Mouse (Mus musculus) left cerebral cortex, postnatal 14 days (tissue): ENCODE measurements at regions not wholly inside any gene's neighbourhood (a gene's known extent, or its start where the extent isn't known, plus 50 kb on each side); places are given as distances from the start of the nearest gene placed in this dataset.

Experiments
- DNase-seq, 2 experiments: peaks; one replicate each; pipeline ENCODE4 v3.0.0; 2021 to 2022; ENCODE audit warnings: low spot score in 2 of 2, mixed read lengths in 1 of 2
- intact Hi-C: fragments of 180-260 bp; cut with DNase I; formaldehyde crosslinking; loops from one replicate; pipeline ENCODE4 v1.15.1; 2025

- intact Hi-C loops = no loop called here
- no peak for DNase-seq
Measured at GRCm38 (mm10) chr19:26021141-26021540, 348.9 kb downstream of the Dmrt2 start.

- intact Hi-C loops = no loop called here
- DNase-seq = no peak
Measured at GRCm38 (mm10) chr19:26026103-26026502, 353.9 kb downstream of the Dmrt2 start.

- intact Hi-C loops = no loop called here
- DNase-seq = peak in 1 of 2 experiments; percentile 7
Measured at GRCm38 (mm10) chr19:26037270-26037669, 365.1 kb downstream of the Dmrt2 start.

- intact Hi-C loops = no loop called here
Measured at GRCm38 (mm10) chr19:26051478-26052215, 379.4 kb downstream of the Dmrt2 start.

GRCm38 (mm10) chr19:26059668-26060067 lies 387.5 kb downstream of the Dmrt2 start:
- DNase-seq = no peak
- intact Hi-C loops = no loop called here

More at GRCm38 (mm10) chr19:26051478-26052215, 379.4 kb downstream of the Dmrt2 start:
- no peak for DNase-seq

GRCm38 (mm10) chr19:26068553-26068952 lies 396.3 kb downstream of the Dmrt2 start:
- DNase-seq = no peak
- intact Hi-C loops = no loop called here

- intact Hi-C loops = no loop called here
- DNase-seq = no peak
Measured at GRCm38 (mm10) chr19:26069908-26070307, 397.7 kb downstream of the Dmrt2 start.

- no peak for DNase-seq
- intact Hi-C loops = no loop called here
Measured at GRCm38 (mm10) chr19:26088318-26088717, 416.1 kb downstream of the Dmrt2 start.

GRCm38 (mm10) chr19:26091386-26091785 lies 419.2 kb downstream of the Dmrt2 start:
- intact Hi-C loops = no loop called here
- peak in 1 of 2 experiments; percentile 28 for DNase-seq

GRCm38 (mm10) chr19:26093844-26094243 lies 421.6 kb downstream of the Dmrt2 start:
- intact Hi-C loops = no loop called here

GRCm38 (mm10) chr19:26114326-26114725 lies 442.1 kb downstream of the Dmrt2 start:
- no peak for DNase-seq
- intact Hi-C loops = no loop called here

More at GRCm38 (mm10) chr19:26093844-26094243, 421.6 kb downstream of the Dmrt2 start:
- DNase-seq = no peak

GRCm38 (mm10) chr19:26128423-26128822 lies 456.2 kb downstream of the Dmrt2 start:
- no peak for DNase-seq

GRCm38 (mm10) chr19:26134385-26134784 lies 462.2 kb downstream of the Dmrt2 start:
- DNase-seq = no peak
- intact Hi-C loops = no loop called here

More at GRCm38 (mm10) chr19:26128423-26128822, 456.2 kb downstream of the Dmrt2 start:
- intact Hi-C loops = no loop called here

- intact Hi-C loops = no loop called here
- no peak for DNase-seq
Measured at GRCm38 (mm10) chr19:26135398-26136104, 463.3 kb downstream of the Dmrt2 start.

GRCm38 (mm10) chr19:26140647-26141046 lies 464.2 kb upstream of the Smarca2 start:
- intact Hi-C loops = no loop called here
- no peak for DNase-seq

GRCm38 (mm10) chr19:26143539-26143938 lies 461.3 kb upstream of the Smarca2 start:
- intact Hi-C loops = no loop called here
- DNase-seq = no peak

- intact Hi-C loops = no loop called here
- no peak for DNase-seq
Measured at GRCm38 (mm10) chr19:26151216-26151615, 453.6 kb upstream of the Smarca2 start.

GRCm38 (mm10) chr19:26164993-26165392 lies 439.9 kb upstream of the Smarca2 start:
- intact Hi-C loops = no loop called here
- no peak for DNase-seq

- intact Hi-C loops = loop anchor here (10.0 kb wide), 1 partner anchor 467 kb away; no protein-coding TSS in a partner anchor
- peak in 1 of 2 experiments; percentile 15 for DNase-seq
Measured at GRCm38 (mm10) chr19:26181774-26182173, 423.1 kb upstream of the Smarca2 start.

GRCm38 (mm10) chr19:26185012-26185411 lies 419.8 kb upstream of the Smarca2 start:
- intact Hi-C loops = loop anchor here (10.0 kb wide), 1 partner anchor 470 kb away; no protein-coding TSS in a partner anchor
- DNase-seq = no peak

GRCm38 (mm10) chr19:26190803-26191202 lies 414.0 kb upstream of the Smarca2 start:
- intact Hi-C loops = no loop called here
- DNase-seq = no peak
